Mouse (Mus musculus) testis, adult 2 months (tissue): ENCODE data around the gene Tent5a.

Experiments
- CTCF ChIP-seq: fragments of 200-500 bp; IDR thresholded peaks from 2 replicates; pipeline ENCODE4 v1.5.1; 2012; ENCODE audit warnings: low read depth, mild to moderate bottlenecking, inconsistent platforms, low read length, moderate library complexity; ENCODE audit not compliant: control insufficient read depth, insufficient read depth, insufficient replicate concordance
- POLR2A ChIP-seq: fragments of 200-500 bp; IDR thresholded peaks from 2 replicates; pipeline ENCODE4 v1.6.1; 2012; ENCODE audit warnings: low read depth, mild to moderate bottlenecking, inconsistent platforms, low read length, moderate library complexity; ENCODE audit not compliant: control insufficient read depth

DNA sequence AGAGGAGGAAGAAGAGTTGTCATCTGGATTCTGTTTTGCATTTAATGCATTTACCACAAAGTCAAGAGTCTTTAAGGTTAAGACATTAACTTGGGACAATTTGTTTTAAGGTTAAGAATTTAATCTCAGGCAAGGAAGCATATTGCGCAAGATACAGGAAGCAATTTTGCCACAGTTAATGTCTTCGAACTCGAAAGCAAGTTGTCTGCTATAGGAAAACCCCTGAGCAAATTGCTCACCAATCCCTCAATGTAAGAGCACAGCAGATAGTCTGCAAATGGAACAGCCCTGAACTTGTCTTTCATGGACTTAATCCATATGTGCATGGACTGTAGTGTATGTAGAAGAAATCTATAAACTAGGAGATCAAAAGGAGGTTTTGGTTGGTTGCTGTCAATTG, 23.8 kb downstream of the Tent5a start:
- TF ChIP-seq CTCF (no peak), POLR2A (no peak)
